Mouse (Mus musculus): ENCODE measurements around the gene Fsd2. TPM values are rescaled to one million over a fixed set of nuclear protein-coding genes. Genes with fewer than 3 reads are reported as not detected.
A peak's percentile ranks its signal among the peaks of the same experiment; 100 is the strongest.

Fsd2 gene
- total RNA-seq (2021), result 10 to 100 TPM in 1 of 2 experiments, 1 to 10 TPM in 1; 4.4 to 19.8 TPM
- long read RNA-seq, experiment 1, result 0 reads
- long read RNA-seq, experiment 2, partial matches to known transcripts, result 0 of 3 reads
- long read RNA-seq, experiment 2, other reads (novel, unspliced or antisense), result 2 of 3 reads

DNA sequence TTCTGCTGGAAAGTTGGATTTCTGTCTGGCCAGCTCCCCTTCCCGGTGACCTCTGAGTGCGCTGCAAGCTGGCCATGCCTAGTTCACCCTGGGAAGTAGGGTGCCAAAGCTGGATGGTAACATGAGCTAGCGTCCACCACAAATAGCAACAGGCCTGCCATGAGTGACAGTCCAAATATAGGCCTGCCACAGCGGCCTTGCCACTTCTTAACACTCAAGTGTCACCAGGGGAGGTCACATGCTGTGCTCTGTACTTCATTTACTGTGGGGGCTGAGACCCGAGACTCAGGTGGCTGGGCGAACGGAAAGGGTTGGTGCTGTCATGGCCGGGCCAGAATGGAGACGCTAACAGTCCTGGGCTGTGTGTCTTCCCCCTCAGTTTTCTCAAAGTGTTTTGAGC is at the start of gene Fsd2:
Gene Fsd2 (minus strand): TSS at position 53 of the 400 bp plus-strand sequence.
- no peak for DNase-seq

DNA sequence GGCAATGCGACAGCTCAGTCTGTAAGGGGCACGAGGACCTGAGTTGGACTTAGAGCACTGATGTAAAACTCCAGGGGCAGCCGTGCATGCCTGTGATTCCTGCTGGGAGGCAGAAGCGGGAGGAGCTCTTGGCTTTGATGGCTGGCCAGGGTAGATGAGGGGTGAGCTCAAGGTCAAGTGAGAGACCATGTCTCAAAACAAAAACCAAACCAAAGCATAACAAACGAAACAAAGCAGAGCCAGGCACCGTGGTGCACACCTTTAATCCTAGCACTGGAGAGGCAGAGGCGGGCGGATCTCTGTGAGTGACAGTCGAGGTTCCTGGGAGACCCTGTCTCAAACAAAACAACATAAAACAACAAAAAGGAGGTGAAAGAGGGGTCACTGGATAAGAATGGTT is 48.3 kb upstream of the Fsd2 start:
- DNase-seq, result no peak

DNA sequence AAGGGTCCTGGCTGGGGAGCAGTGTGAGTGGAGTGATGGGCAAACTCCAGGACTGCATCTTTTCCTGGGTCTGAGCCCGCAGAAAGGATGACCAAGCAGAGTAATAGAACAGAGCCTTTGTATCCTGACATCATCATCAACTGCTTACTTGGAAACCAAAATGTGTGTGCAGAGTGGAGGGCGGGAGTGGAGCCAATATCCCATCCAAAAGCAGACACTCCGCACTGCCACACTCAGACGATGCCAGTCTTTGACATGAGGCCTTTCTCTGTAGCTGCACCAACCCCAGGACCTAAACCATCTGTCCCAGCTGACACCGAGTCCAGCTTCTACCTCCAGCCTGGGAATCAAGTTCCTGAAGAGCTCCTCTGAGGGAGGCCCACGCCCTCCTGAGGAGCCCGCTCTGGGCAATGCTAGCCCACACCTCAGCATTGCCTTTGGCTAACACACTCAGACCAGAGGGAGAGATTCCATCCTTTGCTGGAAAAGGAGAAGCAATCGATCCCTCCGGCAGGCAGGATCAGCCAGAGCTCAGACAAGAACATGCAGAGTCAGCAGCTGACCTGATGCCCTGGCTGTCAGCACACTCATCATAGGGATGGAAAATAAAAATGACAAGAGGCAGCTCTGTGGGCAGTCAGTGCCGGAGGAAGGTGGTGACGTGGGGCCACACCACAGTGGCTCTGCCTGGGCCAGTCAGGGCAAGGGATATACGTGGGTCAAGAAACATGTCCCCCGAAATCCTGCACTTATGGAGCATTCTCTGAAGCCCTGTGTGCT is 46.3 kb upstream of the Fsd2 start:
- no peak for DNase-seq

DNA sequence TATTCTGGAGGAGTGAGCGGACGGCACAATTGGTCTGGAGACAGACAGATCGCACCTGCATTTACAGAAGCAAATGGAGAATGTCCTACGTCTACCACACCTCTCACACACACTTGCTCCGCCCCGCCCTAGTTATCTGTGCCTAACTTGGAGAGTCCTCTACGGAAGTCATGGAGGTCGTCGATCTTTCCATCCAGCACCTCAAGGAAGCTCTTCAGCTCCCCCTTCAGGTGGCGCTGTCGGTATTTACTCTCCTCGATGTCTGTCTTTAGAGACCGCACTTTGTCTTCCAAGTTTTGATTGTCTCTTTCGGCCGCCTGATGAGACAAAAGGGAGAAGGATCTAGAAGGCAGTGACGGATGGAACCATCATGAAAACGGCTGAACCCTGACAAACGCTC is 43.4 kb upstream of the Fsd2 start:
- peak; percentile 43 for DNase-seq

DNA sequence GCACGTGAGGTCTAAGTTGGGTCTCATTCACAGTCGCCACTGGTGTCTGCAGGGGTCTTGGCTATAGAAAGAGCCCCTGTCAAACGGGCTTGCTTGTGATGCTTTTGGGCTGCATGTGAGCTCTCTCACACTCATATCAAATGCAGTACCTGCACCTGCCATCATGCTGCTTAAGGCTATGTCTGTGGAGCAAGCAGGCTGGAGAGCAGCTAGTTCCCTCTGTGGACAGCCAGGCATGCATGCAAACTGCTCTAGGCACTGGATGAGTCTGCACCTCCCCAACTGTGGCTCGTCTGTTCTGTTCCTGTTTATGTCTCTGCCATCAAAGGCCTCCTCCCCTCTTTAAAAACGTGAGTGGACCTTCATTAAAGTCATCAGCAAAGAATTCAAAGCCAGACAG is 39.7 kb upstream of the Fsd2 start:
- no peak for DNase-seq

DNA sequence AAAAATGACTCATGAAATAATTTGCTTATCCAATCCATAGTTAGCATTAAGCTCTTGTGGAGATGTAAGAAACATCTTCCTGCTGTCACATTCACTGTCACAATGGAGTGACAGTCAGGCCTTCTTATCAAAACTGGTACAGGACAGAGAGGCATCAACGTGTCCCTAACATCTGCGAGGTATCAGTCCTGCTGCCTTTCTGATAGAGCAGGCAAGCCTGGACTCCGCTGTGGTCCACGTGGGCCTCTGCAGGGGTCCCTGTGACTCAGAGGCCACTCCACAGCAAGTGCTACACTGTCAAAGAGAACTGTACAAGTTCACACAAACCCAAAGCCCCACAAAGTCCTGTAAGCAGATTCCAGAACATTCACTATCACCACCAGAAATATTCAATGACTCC is 38.7 kb upstream of the Fsd2 start:
- no peak for DNase-seq

DNA sequence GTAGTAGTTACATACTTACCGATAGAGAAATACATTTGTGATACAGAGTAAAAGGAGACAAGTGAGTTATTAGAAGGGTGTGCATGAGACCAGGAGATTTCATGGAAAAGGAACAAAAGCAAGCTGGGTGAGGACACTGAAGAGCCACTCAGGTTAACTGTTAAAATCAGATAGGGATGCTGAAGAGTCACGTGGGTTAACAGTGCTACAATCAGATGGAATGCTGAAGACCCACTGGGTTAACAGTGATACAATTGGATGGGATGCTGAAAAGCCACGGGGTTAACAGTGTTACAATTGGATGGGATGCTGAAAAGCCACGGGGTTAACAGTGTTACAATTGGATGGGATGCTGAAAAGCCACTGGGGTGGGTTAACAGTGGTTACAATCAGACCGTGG is 38.2 kb upstream of the Fsd2 start:
- DNase-seq, result no peak

DNA sequence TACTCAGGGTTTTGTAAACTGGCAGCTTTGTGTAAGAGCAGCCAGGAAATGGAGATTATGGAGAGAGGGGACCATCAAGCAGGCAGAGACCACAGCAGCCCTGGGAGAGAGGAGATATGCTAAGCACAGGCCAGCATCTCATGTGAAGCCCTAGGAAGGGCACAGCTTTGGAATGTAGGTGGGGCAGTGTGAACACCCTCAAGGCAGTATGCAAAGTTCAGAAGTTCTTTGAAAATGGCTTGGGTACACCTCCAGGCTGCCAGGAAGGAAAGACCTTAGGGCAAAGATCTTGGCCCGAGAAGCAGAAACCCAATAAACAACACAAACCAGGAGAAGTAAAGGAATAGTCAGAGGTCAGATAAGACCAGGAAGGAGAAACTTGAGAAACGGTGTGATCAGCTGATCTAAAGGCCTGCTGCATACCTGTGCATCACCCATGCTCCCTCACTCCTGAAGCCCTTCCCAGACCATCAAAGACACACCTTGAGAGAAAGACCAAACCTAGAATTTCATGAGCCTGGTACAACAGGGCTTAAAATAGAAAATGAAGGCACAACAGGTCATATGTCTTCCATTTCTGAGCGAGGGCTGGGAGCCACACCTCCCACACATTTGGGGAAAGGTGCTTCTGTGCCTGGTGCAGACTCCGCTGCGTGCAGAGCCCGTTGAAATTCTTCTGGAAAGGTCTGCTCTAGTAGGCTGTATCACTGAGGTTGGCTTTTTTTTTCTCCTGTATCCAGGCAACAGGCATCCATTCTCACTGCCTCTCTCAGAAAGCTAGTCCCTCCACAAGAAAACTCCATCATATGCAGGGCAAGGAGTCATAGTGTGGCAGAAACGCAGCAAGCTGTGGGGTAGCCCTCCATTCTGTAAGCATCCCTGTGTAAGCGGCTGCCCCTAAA is 32.9 kb upstream of the Fsd2 start:
- DNase-seq, result no peak

DNA sequence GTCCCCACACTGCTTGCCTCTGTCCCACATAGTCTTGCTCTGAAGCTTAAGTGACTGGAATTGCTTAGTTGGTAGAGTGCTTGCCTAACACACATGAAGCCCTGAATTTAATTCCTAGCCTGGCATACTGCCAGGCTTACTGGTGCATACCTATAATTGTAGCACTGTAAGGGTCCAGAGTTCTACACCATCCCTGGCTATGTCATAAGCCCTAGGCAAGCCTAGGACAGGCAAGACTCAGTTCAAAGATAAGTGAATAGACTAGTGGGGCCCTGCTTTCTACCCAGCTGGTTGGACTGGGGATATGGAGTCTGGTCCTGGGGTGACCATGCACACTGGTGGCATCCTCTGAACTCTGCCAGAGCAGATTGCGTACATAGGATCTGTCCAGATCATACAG is 30.9 kb upstream of the Fsd2 start:
- no peak for DNase-seq

DNA sequence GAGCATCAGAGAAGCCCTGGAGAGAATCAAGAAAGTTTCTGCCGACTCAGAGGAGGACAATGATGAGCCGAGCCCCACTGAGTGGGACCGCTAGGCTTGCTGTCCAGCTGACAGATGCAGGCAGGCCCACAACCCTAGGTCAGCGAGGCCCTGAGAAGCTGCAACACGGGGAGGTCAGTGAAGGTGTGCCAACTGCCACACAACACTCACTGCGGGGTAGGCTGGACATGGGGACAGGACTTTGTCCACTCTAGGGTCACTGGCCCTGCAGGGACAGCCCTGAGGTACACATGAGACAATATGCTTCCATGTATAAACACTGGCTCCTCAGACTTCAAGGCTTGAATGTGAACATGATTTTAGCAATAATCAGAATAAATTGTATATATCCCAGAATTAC is 29.3 kb upstream of the Fsd2 start:
- DNase-seq, result no peak

DNA sequence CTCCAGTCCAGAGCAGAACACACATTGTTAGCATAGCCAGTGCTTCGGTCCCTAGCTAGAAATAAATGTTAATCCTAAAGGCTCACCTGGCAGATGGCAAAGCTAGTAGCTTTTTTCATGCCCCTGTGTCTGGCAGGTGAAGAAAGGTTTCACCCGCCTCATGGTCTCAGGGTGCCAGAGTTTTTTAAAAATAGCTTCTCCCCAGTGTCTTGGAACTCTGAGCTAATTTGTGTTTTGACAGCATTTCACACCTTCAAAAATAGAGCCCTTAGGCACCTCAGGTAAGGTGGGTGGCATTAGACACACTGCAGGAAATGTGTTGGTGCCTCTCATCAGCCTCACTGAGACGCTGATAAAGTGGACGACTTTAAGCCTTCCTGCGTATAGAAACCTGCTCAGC is 28.3 kb upstream of the Fsd2 start:
- no peak for DNase-seq

DNA sequence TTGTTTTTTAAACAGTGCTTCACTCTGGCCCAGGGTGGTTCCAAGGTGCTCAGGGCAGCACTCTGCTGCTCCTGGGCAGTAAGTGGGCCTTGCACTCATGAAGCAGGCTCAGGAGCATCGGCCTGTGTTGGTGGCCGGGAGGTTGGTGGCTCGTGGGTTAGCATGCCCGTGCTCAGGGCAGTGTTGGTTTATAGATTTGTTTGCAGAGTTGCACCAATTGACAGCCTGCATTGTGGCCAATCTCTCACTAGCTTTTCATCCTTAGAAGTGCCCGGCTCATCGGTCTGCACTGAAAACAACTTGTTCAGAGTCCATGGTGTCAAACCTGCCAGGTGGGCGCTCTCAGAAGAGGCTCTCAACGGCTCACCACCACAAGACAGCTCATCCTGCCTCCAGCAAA is 26.6 kb upstream of the Fsd2 start:
- DNase-seq, result no peak

DNA sequence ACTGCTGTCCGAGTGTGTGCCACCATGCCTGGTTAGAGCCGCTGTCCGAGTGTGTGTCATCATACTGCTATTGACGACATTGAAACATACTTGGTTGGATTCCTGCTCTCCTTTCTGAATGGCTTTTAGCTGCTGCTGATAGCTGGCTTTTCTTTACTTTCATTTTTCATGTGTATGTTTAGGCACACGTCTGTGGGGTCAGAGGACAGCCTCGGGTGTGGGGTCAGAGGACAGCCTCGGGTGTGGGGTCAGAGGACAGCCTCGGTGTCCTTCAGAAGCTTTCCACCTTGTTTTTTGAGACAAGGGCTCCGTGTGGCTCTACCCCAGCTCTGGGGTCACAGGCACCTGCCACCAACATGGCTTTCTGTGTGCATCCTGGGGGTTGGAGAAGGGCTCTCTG is 25.9 kb upstream of the Fsd2 start:
- no peak for DNase-seq

DNA sequence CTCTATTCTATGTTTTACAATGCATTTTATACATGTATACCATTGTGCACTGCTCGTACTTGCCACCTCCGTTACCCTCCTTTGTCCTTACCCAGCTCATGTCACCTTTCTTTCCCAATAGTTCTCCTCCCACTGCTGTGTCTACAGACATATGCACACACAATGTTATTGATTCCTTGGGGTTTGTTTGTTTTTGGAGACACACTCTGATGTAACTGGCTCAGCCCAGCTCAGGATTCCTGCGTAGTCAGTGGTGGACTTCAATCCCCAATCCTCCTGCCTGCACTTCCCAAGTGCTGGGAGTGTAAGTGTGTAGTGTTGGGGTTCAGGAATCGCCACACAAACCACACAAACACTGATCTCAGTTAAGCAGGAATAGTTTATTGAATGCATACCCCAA is 20.5 kb upstream of the Fsd2 start:
- DNase-seq, result no peak

DNA sequence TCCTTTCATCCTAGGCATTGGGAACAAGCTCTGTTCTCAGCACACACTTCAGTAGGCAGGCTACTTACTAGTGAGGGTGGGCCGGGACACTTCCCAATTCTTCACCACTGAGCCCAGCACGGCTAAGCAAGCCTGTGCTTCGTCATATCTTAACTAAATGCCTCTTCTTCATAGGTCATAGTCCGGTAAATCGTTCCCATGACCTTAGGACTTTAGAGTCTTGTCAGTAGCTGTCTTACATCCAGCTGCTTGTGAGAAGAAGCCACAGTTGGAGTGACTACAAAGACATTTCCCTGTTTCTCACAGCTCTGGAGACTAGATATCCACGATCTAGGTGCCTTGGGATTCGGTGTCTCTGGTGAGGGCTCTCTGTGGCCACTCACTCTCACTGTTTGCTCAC is 18.6 kb upstream of the Fsd2 start:
- DNase-seq, result no peak

DNA sequence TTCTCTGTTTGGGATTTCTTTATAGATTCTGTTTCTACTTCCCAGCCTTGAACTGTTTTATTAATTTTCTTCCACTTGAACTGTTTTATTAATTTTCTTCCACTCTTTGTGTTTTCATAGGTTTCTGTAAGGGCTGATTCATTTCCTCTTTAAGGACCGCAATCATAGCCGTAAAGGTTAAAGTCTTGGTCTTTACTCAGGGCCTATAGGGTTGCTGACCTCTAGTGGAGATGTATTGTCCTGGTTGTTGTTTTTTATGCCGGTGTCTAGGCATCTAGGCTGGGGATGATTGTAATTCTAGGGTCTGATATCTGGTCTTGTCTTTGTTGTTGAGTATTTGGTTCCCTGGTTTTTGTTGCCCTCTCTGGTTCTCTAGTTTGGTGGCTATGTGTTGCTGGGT is 16.8 kb upstream of the Fsd2 start:
- DNase-seq, result no peak

DNA sequence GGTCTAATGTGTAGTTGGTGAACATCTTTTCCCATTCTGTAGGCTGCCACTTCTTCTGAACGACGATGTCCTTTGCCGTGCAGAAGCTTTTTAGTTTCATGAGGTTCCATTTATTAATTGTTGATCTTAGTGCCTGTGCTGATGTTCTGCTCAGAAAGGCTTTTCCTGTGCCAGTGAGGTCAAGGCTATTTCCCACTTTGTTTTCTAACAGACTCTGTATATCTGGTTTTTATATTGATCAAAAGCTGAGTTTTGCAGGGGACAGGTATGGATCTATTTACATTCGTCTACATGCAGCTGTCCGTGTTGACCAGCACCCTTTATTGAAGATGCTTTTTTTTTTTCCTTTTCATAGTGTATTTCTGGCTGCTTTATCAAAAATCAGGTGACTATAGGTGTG is 12.6 kb upstream of the Fsd2 start:
- DNase-seq, result no peak

DNA sequence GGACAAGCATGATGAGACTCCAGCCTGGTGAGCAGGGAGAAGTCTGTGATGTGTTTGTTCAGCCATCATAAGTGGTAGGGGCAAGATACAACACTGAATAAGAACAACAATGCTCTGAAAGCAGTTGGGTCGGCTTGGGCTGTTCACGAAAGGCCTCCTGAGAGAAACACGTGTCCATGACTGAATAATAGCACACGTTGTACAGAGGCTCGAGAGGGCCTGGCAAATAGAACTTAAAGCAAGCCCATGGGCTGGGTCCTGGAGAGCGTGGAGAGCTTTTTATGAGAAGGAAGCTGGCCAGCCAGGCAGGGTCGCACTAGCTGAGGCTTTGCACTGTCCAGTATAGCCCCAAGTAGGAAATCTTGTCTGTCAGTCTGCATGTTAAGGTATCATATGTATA is 11.7 kb upstream of the Fsd2 start:
- DNase-seq, result no peak

DNA sequence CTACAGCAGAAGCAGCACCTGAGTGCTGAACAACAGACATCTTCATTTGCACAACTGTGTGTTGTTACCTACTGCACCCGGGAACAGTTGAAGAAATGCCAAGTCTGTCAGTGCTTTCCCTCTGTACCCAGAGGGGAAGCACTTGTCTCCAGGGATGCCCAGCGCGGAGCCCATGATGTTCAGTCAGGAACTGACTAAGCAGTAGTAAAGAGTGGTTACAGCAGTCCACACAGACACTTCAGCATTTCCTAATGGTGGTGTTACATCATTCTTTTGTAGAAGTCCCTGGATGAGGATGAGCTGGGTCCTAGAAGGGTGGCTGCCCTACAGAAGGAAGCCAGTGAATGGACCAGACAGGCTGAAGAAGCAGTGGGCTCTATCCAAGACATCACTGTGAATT is 11.1 kb upstream of the Fsd2 start:
- DNase-seq, result no peak

DNA sequence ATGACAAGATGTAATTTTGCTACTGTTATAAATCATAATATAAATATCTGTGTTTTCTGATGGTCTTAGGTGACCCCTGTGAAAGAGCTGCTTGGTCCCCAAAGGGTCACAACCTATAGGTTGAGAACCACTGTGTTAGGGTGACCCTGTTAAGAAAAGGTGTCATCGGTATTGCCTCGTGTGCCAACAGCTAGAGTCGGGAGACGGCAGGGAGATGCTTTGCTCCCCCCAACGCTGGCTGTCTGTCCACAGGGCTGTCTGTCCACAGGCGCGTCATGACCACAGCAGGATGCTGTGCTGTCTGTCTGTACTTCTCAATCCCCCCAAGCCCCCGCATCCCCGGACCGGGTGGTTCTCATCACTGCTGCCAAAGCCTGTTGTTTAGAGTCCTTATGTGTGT is 8.9 kb upstream of the Fsd2 start:
- no peak for DNase-seq

DNA sequence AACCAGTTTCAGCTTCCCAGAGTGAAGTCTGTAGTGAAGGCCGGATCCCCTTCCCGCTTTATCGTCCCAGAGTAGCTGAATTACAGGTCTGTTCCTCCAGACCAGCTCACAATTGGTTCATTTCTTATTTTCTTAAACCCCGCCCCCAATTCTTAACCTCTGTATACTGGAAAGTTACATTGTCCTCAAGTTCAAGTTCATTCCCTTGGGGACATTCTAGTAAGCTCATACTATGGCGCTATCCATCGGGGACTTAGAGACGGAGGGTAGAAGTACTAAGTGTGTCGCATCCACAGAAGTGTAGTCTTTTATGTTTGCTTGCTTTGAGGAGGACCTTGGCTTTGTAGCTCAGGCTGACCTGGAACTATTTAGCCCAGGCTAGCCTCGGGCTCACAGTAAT is 7.1 kb upstream of the Fsd2 start:
- no peak for DNase-seq

DNA sequence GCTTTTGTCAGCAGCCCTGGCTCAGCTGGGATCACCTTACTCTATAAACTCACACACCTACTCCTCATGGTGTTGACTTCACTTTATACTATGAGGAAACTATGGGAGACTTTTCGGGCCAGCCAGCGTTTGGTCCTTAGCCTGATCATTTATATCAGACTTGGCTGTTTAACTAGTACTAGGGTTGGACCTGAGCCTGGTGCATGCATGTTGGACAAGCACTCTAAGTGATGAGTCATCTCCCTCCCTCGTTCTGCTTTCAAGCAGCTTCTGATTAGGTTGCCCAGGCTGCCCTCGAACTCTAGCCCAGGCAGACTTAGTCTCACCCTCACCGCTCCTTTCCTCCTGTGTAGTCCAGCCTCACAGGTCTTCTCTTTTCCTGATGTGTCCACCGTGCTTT is 6.7 kb upstream of the Fsd2 start:
- DNase-seq, result peak; percentile 57

DNA sequence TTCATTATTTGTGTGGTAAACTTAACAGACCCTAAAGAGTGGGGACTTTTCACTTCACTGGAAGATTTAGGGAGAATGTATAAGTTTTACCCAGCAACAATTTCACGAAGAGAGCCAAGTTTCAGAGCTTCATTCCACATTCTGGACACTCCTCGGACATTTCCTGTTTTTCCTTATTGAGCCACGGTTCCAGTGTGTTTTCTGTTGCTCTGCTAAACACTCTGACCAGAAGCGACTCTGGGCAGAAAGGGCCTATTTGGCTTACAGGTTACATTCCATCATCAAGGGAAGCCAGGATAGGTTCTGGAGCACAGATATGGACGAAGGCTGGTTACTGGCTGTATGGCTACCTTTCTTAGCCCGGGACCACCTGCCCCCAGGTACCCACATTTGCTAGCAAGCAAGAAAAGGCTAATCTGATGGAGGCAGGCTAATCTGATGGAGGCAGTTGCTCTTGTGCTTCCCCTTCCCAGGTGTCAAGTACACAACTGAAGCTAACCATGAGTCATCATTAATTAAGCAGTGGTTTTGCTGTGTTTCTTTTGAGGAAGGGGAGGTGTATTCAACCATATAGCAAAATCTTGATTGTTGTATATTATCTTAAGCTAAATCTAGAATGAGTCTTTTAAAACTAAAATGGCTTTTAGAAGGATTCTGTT is 6.0 kb upstream of the Fsd2 start:
- no peak for DNase-seq
